Mouse (Mus musculus): ENCODE data around the gene Cacna2d2. TPM values are rescaled to one million over a fixed set of nuclear protein-coding genes. Genes with fewer than 3 reads are reported as not detected.

Gene Cacna2d2
- polyA plus RNA-seq, 1 experiment from 2014 or later: 3.3 TPM

DNA sequence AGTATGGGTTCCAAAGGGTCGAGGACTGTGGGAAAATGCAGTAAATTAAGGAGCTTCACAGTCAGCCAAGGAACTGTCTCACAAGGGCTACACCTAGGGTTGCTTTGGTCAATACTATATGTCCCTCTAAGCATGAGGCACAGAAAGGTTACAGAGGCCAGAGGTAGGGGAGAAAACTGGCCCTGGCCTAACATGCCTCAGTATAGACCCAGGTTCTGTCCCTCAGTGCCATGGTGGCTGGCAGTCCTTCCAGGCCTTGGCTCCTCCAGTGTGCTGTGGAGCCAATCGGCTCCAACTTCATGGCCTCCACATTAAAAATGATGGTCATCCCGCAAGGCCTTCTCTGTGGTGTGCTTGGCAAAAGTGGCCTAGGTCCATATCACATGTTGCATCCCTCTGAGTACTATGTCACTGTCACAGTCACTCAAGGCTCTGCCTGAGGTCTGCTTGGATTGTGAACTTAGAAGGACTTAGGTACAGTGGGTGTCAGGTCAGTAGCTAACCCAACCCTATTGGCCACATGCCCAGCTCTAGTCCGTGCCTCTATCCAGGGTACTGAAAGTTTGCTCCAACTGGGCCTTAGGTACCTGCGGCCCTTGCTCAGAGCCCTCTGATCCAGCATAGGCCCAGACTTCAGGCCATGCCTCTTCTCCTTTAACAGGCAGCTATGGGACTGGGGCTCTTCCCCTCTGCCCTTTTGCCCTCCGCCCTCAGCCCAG, 87.3 kb downstream of the Cacna2d2 start:
- Histone ChIP-seq H3K4me2 (no peak overlapping the region), H3K4me1 (peaks cover 41% of the 10 kb centered on the region), H3K27ac (peak overlapping the region; percentile 91), H3K9ac (no peak overlapping the region), H3K4me3 (replicated peaks) (no peak overlapping the region), H3K36me3 (replicated peaks) (no peaks in the 10 kb centered on the region), H3K27me3 (no peaks in the 10 kb centered on the region), H3K9me3 (no peaks in the 10 kb centered on the region)
- ATAC-seq (ENCODE audit: low FRiP score): 0 out of 2 replicates have a peak, but pooled peaks have one; percentile 15
- 60% methylated on average over 6 of the region's 6 CpGs for WGBS

DNA sequence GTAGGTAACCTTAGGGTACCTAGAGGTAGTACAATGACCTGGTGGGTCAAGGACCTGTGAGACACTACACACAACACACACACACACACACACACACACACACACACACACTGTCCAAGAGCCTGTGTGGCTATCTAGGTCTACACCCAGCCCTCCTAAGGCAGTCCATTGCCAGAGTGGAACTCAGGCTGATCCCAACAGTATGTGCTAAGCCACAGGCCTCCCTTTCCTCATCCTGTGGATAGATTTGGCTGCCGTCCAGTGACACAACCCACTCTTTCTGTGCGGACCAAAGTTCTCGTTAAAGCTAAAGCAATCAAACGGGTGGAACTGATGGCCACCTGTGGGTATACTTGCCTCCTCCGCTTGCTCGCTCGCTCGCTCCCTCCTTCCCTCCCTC, 90.7 kb downstream of the Cacna2d2 start:
- no peak for ATAC-seq (ENCODE audit: low FRiP score)
- Histone ChIP-seq H3K9me3 (no peaks in the 10 kb centered on the region), H3K27me3 (no peaks in the 10 kb centered on the region), H3K4me1 (peaks cover 43% of the 10 kb centered on the region), H3K36me3 (replicated peaks) (no peaks in the 10 kb centered on the region), H3K9ac (no peak overlapping the region), H3K4me3 (replicated peaks) (no peak overlapping the region), H3K27ac (no peak overlapping the region), H3K4me2 (no peak overlapping the region)
- WGBS: 59% methylated on average over 8 of the region's 8 CpGs

DNA sequence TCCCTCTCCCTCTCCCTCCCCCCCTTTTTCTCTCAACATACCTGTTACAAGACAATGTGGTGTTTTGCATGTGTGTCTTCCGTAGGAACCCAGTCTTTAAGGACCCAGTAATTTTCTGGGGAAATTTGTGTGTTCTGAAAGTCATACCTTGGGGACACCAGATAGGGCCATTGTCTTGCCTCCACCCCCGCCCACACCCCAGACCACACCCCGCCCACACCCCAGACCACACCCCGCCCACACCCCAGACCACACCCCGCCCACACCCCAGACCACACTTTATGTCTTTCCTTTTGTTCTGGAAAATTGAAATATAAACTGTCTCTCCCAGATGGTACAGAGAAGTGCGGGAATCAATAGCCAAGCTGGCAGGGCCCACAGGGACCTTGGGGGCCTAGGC, 91.2 kb downstream of the Cacna2d2 start:
- no peak for ATAC-seq (ENCODE audit: low FRiP score)
- H3K4me3 ChIP-seq (replicated peaks): no peak overlapping the region
- H3K9me3 ChIP-seq: no peaks in the 10 kb centered on the region
- H3K9ac ChIP-seq: no peak overlapping the region
- H3K4me1 ChIP-seq: peaks cover 39% of the 10 kb centered on the region
- no peak overlapping the region for H3K4me2 ChIP-seq
- H3K36me3 ChIP-seq (replicated peaks): no peaks in the 10 kb centered on the region
- no peak overlapping the region for H3K27ac ChIP-seq
- H3K27me3 ChIP-seq: no peaks in the 10 kb centered on the region
- WGBS: 78% methylated on average over 6 of the region's 6 CpGs

DNA sequence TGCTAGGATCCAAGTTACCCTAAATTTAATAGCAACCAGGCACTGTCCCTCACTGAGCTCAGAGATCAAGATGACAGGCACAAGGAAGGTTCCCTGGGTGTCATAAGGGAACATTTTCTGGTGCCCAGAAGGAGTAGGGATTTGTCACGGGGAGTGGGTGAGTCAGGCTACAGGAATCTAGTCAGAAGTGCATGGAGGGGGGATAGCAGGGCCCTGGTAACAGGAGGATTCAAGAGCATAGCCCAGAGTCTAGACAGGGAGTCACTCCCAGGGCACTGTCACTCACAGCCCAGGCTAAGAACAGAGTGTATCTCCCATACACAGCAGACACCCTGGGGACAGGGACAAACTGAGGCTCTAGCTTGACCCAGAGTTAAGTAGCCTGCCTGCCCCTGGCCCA, 94.1 kb downstream of the Cacna2d2 start:
- Histone ChIP-seq H3K36me3 (replicated peaks) (peaks cover 3% of the 10 kb centered on the region; the same call in 1 of the 2 replicates), H3K4me3 (replicated peaks) (no peak overlapping the region), H3K27ac (no peak overlapping the region), H3K27me3 (0 out of 2 replicates have a peak, but pooled peaks cover 6% of the 10 kb centered on the region), H3K9ac (no peak overlapping the region), H3K4me1 (peaks cover 22% of the 10 kb centered on the region), H3K9me3 (no peaks in the 10 kb centered on the region), H3K4me2 (no peak overlapping the region)
- no peak for ATAC-seq (ENCODE audit: low FRiP score)
- WGBS: 56% methylated on average over 1 of the region's 1 CpGs

GRCm38 (mm10) chr9:107494238-107494637, 94.8 kb downstream of the Cacna2d2 start:
- Histone ChIP-seq H3K4me2 (no peak overlapping the region; the same call in 1 of the 2 replicates), H3K36me3 (replicated peaks) (peaks cover 3% of the 10 kb centered on the region; the same call in 1 of the 2 replicates), H3K4me1 (peaks cover 22% of the 10 kb centered on the region), H3K9ac (no peak overlapping the region), H3K27ac (no peak overlapping the region; the same call in 1 of the 2 replicates), H3K9me3 (no peaks in the 10 kb centered on the region), H3K27me3 (0 out of 2 replicates have a peak, but pooled peaks cover 6% of the 10 kb centered on the region), H3K4me3 (replicated peaks) (no peak overlapping the region)
- 19% methylated on average over 12 of the region's 12 CpGs for WGBS
- 0 out of 2 replicates have a peak, but pooled peaks have one; percentile 22 for ATAC-seq (ENCODE audit: low FRiP score)

DNA sequence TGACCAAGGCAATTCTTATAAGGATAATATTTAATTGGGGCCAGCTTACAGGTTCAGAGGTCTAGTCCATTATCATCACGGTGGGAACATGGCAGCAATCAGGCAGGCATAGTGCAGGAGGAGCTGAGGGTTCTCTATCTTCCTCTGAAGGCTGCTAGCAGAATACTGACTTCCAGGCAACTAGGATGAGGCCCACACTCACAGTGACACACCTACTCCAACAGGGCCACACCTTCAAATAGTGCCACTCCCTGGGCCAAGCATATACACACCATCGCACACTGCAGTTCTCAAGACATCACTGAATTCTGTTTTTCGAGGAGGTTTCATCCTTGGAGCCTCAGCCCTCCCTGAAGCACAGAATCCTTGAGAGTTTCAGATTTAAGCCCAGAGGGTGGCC, 96.9 kb downstream of the Cacna2d2 start:
- Histone ChIP-seq H3K9me3 (no peaks in the 10 kb centered on the region), H3K27ac (no peak overlapping the region), H3K4me3 (replicated peaks) (no peak overlapping the region), H3K9ac (no peak overlapping the region), H3K27me3 (0 out of 2 replicates have a peak, but pooled peaks cover 6% of the 10 kb centered on the region), H3K4me2 (no peak overlapping the region), H3K4me1 (peaks cover 22% of the 10 kb centered on the region), H3K36me3 (replicated peaks) (peaks cover 3% of the 10 kb centered on the region; the same call in 1 of the 2 replicates)
- ATAC-seq (ENCODE audit: low FRiP score): no peak
- WGBS: 90% methylated on average over 3 of the region's 3 CpGs

DNA sequence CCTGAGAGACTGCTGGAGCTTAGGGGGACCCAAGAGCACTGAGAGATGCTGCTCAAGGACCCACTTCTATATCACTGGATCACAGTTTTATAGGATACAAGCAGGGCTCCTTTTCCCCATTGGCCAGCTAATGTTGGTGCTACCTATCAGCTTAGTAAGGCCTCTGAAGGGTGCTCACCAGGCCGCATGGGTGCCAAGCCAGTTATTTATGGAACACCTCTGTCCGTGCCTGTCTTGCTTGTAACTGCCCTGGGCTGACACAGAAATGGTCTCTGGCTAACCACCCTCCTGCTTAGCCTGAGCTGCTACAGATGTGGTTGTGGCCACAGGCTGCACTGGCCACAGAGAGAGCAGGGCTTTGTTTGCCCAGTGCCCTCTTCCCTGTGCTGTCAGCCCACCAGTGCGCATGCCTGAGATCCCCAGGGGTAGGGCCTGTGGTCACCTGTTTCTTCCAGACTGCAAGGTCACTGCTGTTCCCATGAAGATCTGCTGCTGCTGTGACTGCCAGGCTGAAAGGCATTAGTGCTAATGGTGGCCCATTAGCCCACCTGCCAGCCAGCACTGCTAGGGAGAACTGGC, 101.4 kb downstream of the Cacna2d2 start:
- peaks cover 3% of the 10 kb centered on the region; the same call in 1 of the 2 replicates for H3K36me3 ChIP-seq (replicated peaks)
- H3K27ac ChIP-seq: no peak overlapping the region
- H3K4me2 ChIP-seq: no peak overlapping the region
- 0 out of 2 replicates have a peak, but pooled peaks cover 6% of the 10 kb centered on the region for H3K27me3 ChIP-seq
- peaks cover 22% of the 10 kb centered on the region for H3K4me1 ChIP-seq
- no peak overlapping the region for H3K9ac ChIP-seq
- no peak for ATAC-seq (ENCODE audit: low FRiP score)
- no peak overlapping the region for H3K4me3 ChIP-seq (replicated peaks)
- H3K9me3 ChIP-seq: no peaks in the 10 kb centered on the region
- WGBS: 93% methylated on average over 3 of the region's 3 CpGs

- Histone ChIP-seq H3K9ac (no peak overlapping the region), H3K9me3 (no peaks in the 10 kb centered on the region), H3K4me1 (peaks cover 31% of the 10 kb centered on the region), H3K4me2 (no peak overlapping the region), H3K4me3 (replicated peaks) (no peak overlapping the region), H3K27ac (0 out of 2 replicates have a peak overlapping the region, but pooled peaks have one; percentile 0), H3K27me3 (0 out of 2 replicates have a peak, but pooled peaks cover 6% of the 10 kb centered on the region), H3K36me3 (replicated peaks) (peaks cover 3% of the 10 kb centered on the region; the same call in 1 of the 2 replicates)
- no peak for ATAC-seq (ENCODE audit: low FRiP score)
- 88% methylated on average over 12 of the region's 12 CpGs for WGBS
These were observed 102.9 kb downstream of the Cacna2d2 start for GRCm38 (mm10) chr9:107502131-107502846.

GRCm38 (mm10) chr9:107504662-107505537, 105.5 kb downstream of the Cacna2d2 start:
- no peak for ATAC-seq (ENCODE audit: low FRiP score)
- no peaks in the 10 kb centered on the region for H3K9me3 ChIP-seq
- H3K27ac ChIP-seq: peak overlapping the region; percentile 71

GRCm38 (mm10) chr9:107508266-107508665, 108.9 kb downstream of the Cacna2d2 start:
- Histone ChIP-seq H3K27me3 (0 out of 2 replicates have a peak, but pooled peaks cover 3% of the 10 kb centered on the region), H3K36me3 (replicated peaks) (no peaks in the 10 kb centered on the region), H3K4me2 (no peak overlapping the region), H3K9me3 (no peaks in the 10 kb centered on the region), H3K27ac (peak overlapping the region; percentile 58), H3K4me1 (peaks cover 85% of the 10 kb centered on the region), H3K4me3 (replicated peaks) (no peak overlapping the region), H3K9ac (no peak overlapping the region)
- whole genome bisulfite sequencing: 47% methylated on average over 10 of the region's 10 CpGs
- ATAC-seq (ENCODE audit: low FRiP score): peak; percentile 24

More at GRCm38 (mm10) chr9:107504662-107505537, 105.5 kb downstream of the Cacna2d2 start:
- Histone ChIP-seq H3K4me1 (peaks cover 56% of the 10 kb centered on the region), H3K27me3 (0 out of 2 replicates have a peak, but pooled peaks cover 3% of the 10 kb centered on the region), H3K4me3 (replicated peaks) (no peak overlapping the region), H3K4me2 (no peak overlapping the region), H3K9ac (no peak overlapping the region), H3K36me3 (replicated peaks) (no peaks in the 10 kb centered on the region)
- 64% methylated on average over 19 of the region's 19 CpGs for WGBS

DNA sequence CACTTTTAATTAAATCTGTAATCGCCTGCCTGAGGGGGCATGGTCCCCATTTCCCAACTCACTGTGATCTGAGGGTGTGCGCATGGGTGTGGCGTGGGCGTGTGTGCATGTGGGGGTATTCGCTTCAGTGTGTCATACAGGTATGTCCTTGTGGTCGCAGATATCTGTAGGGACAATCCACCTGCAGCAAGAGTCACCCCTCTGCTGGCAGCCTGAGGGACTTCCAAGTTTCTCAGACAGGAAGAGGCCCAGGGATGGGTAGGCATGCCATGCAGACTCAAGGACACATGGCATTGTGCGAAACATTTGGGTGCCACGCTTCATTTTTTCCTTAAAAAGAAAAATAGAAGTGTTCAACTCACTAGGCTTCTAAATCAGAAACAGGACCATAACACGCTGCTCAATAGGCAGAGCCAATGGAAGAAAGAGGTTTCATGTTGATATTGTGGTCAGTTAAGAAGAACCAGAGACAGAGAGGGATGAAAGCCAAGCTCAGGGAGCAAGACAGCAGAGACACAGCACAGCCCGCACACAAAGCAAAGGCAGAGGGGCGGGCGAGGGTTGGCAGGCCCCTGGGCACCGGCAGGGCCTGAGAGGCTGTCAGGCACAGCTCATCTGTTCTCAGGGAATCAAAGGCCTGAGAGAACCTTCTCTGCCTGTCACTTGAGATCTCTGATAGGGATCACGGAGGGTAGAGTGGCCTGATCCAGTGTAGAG, 111.1 kb downstream of the Cacna2d2 start:
- 91% methylated on average over 14 of the region's 14 CpGs for WGBS
- H3K27ac ChIP-seq: peak overlapping the region; percentile 71
- H3K36me3 ChIP-seq (replicated peaks): no peaks in the 10 kb centered on the region
- H3K27me3 ChIP-seq: 0 out of 2 replicates have a peak, but pooled peaks cover 3% of the 10 kb centered on the region
- H3K9me3 ChIP-seq: no peaks in the 10 kb centered on the region
- H3K4me2 ChIP-seq: no peak overlapping the region
- no peak overlapping the region for H3K9ac ChIP-seq
- ATAC-seq (ENCODE audit: low FRiP score): no peak
- no peak overlapping the region for H3K4me3 ChIP-seq (replicated peaks)
- H3K4me1 ChIP-seq: peaks cover 70% of the 10 kb centered on the region

Data from forebrain, embryonic 12.5 days (tissue).